Mouse (Mus musculus): ENCODE data around the gene Orc1. TPM values are rescaled to one million over a fixed set of nuclear protein-coding genes. Genes with fewer than 3 reads are reported as not detected.

Orc1 gene
- 9.0 and 9.3 TPM in 2 replicates for polyA plus RNA-seq (2014; fragmentation: Nextera tagmentation; extraction: Ambion mirVana)

- peak within 1 kb of the TSS; percentile 91 for H3K4me3 ChIP-seq (ENCODE audit: low read depth, low read length)
- H3K27me3 ChIP-seq (ENCODE audit: control insufficient read depth, insufficient read depth, low read length): no peaks in the 10 kb centered on the region
- peaks cover 10% of the 10 kb centered on the region; the same call in 1 of the 2 replicates for H3K36me3 ChIP-seq (ENCODE audit: control insufficient read depth, insufficient read depth, low read length)
- peak within 1 kb of the TSS; percentile 77 for H3K27ac ChIP-seq (ENCODE audit: low read depth, low read length)
- no peaks in the 10 kb centered on the region for H3K9me3 ChIP-seq (replicated peaks; ENCODE audit: control insufficient read depth, low read length)
- ATAC-seq (replicated peaks; ENCODE audit: insufficient number of reproducible peaks, low FRiP score, low TSS enrichment): peak; percentile 94
- under 1% methylated on average over 64 of the region's 64 CpGs for WGBS (ENCODE audit: insufficient replicate concordance)
- peak within 1 kb of the TSS; percentile 86 for H3K9ac ChIP-seq (ENCODE audit: low read depth, low read length)
- peak within 1 kb of the TSS; percentile 87 for H3K4me2 ChIP-seq
- H3K4me1 ChIP-seq (ENCODE audit: control insufficient read depth, insufficient read depth, low read length): peaks cover 8% of the 10 kb centered on the region; the same call in 1 of the 2 replicates
Observed at GRCm38 (mm10) chr4:108578840-108579742, at the start of gene Orc1, which contains the start of gene Prpf38a. TSS of gene Orc1 (plus strand) at chr4:108579423. TSS of gene Prpf38a (minus strand) at chr4:108579336.

- H3K9ac ChIP-seq (ENCODE audit: low read depth, low read length): no peak overlapping the region
- peaks cover 3% of the 10 kb centered on the region; the same call in 1 of the 2 replicates for H3K36me3 ChIP-seq (ENCODE audit: control insufficient read depth, insufficient read depth, low read length)
- ATAC-seq (replicated peaks; ENCODE audit: insufficient number of reproducible peaks, low FRiP score, low TSS enrichment): no peak
- H3K4me3 ChIP-seq (ENCODE audit: low read depth, low read length): no peak overlapping the region
- no peak overlapping the region for H3K27ac ChIP-seq (ENCODE audit: low read depth, low read length)
- no peaks in the 10 kb centered on the region for H3K27me3 ChIP-seq (ENCODE audit: control insufficient read depth, insufficient read depth, low read length)
- no peaks in the 10 kb centered on the region for H3K9me3 ChIP-seq (replicated peaks; ENCODE audit: control insufficient read depth, low read length)
- no peak overlapping the region for H3K4me2 ChIP-seq
- WGBS (ENCODE audit: insufficient replicate concordance): 92% methylated on average over 2 of the region's 2 CpGs
- H3K4me1 ChIP-seq (ENCODE audit: control insufficient read depth, insufficient read depth, low read length): no peaks in the 10 kb centered on the region
Observed at GRCm38 (mm10) chr4:108539701-108540100, 39.5 kb upstream of the Orc1 start.

- no peaks in the 10 kb centered on the region for H3K4me1 ChIP-seq (ENCODE audit: control insufficient read depth, insufficient read depth, low read length)
- peaks cover 30% of the 10 kb centered on the region for H3K36me3 ChIP-seq (ENCODE audit: control insufficient read depth, insufficient read depth, low read length)
- H3K27ac ChIP-seq (ENCODE audit: low read depth, low read length): no peak overlapping the region
- no peaks in the 10 kb centered on the region for H3K27me3 ChIP-seq (ENCODE audit: control insufficient read depth, insufficient read depth, low read length)
- no peak for ATAC-seq (replicated peaks; ENCODE audit: insufficient number of reproducible peaks, low FRiP score, low TSS enrichment)
- H3K4me3 ChIP-seq (ENCODE audit: low read depth, low read length): no peak overlapping the region
- no peak overlapping the region for H3K4me2 ChIP-seq
- WGBS (ENCODE audit: insufficient replicate concordance): 93% methylated on average over 1 of the region's 1 CpGs
- H3K9me3 ChIP-seq (replicated peaks; ENCODE audit: control insufficient read depth, low read length): no peaks in the 10 kb centered on the region
- H3K9ac ChIP-seq (ENCODE audit: low read depth, low read length): no peak overlapping the region
Observed at GRCm38 (mm10) chr4:108565026-108565425, 14.2 kb upstream of the Orc1 start.

- Histone ChIP-seq H3K27me3 (ENCODE audit: control insufficient read depth, insufficient read depth, low read length) (no peaks in the 10 kb centered on the region), H3K9ac (ENCODE audit: low read depth, low read length) (no peak overlapping the region), H3K9me3 (replicated peaks; ENCODE audit: control insufficient read depth, low read length) (no peaks in the 10 kb centered on the region), H3K4me1 (ENCODE audit: control insufficient read depth, insufficient read depth, low read length) (peaks cover under 1% of the 10 kb centered on the region; the same call in 1 of the 2 replicates), H3K4me2 (no peak overlapping the region), H3K27ac (ENCODE audit: low read depth, low read length) (no peak overlapping the region), H3K4me3 (ENCODE audit: low read depth, low read length) (no peak overlapping the region), H3K36me3 (ENCODE audit: control insufficient read depth, insufficient read depth, low read length) (peaks cover 29% of the 10 kb centered on the region)
- WGBS (ENCODE audit: insufficient replicate concordance): 92% methylated on average over 3 of the region's 3 CpGs
- no peak for ATAC-seq (replicated peaks; ENCODE audit: insufficient number of reproducible peaks, low FRiP score, low TSS enrichment)
Observed at GRCm38 (mm10) chr4:108572644-108573043, 6.6 kb upstream of the Orc1 start.

- ATAC-seq (replicated peaks; ENCODE audit: insufficient number of reproducible peaks, low FRiP score, low TSS enrichment): no peak
- Histone ChIP-seq H3K9me3 (replicated peaks; ENCODE audit: control insufficient read depth, low read length) (no peaks in the 10 kb centered on the region), H3K9ac (ENCODE audit: low read depth, low read length) (peak overlapping the region; percentile 86), H3K4me3 (ENCODE audit: low read depth, low read length) (peak overlapping the region; percentile 91), H3K4me1 (ENCODE audit: control insufficient read depth, insufficient read depth, low read length) (peaks cover 8% of the 10 kb centered on the region; the same call in 1 of the 2 replicates), H3K27me3 (ENCODE audit: control insufficient read depth, insufficient read depth, low read length) (no peaks in the 10 kb centered on the region), H3K27ac (ENCODE audit: low read depth, low read length) (peak overlapping the region; percentile 77), H3K4me2 (peak overlapping the region; percentile 87), H3K36me3 (ENCODE audit: control insufficient read depth, insufficient read depth, low read length) (peaks cover 7% of the 10 kb centered on the region; the same call in 1 of the 2 replicates)
- WGBS (ENCODE audit: insufficient replicate concordance): under 1% methylated on average over 16 of the region's 16 CpGs
Observed at GRCm38 (mm10) chr4:108579743-108580411, 654 bp downstream of the Orc1 start.

- H3K27ac ChIP-seq (ENCODE audit: low read depth, low read length): no peak overlapping the region
- H3K4me1 ChIP-seq (ENCODE audit: control insufficient read depth, insufficient read depth, low read length): no peaks in the 10 kb centered on the region
- no peaks in the 10 kb centered on the region for H3K9me3 ChIP-seq (replicated peaks; ENCODE audit: control insufficient read depth, low read length)
- 82% methylated on average over 2 of the region's 2 CpGs for WGBS (ENCODE audit: insufficient replicate concordance)
- peaks cover 3% of the 10 kb centered on the region; the same call in 1 of the 2 replicates for H3K36me3 ChIP-seq (ENCODE audit: control insufficient read depth, insufficient read depth, low read length)
- no peaks in the 10 kb centered on the region for H3K27me3 ChIP-seq (ENCODE audit: control insufficient read depth, insufficient read depth, low read length)
- no peak overlapping the region for H3K4me2 ChIP-seq
- ATAC-seq (replicated peaks; ENCODE audit: insufficient number of reproducible peaks, low FRiP score, low TSS enrichment): no peak
- H3K9ac ChIP-seq (ENCODE audit: low read depth, low read length): no peak overlapping the region
- no peak overlapping the region for H3K4me3 ChIP-seq (ENCODE audit: low read depth, low read length)
Observed at GRCm38 (mm10) chr4:108593376-108593775, 14.2 kb downstream of the Orc1 start.

- ATAC-seq (replicated peaks; ENCODE audit: insufficient number of reproducible peaks, low FRiP score, low TSS enrichment): no peak
- Histone ChIP-seq H3K4me2 (no peak overlapping the region), H3K9ac (ENCODE audit: low read depth, low read length) (no peak overlapping the region), H3K27me3 (ENCODE audit: control insufficient read depth, insufficient read depth, low read length) (no peaks in the 10 kb centered on the region), H3K27ac (ENCODE audit: low read depth, low read length) (no peak overlapping the region), H3K4me3 (ENCODE audit: low read depth, low read length) (no peak overlapping the region), H3K4me1 (ENCODE audit: control insufficient read depth, insufficient read depth, low read length) (no peaks in the 10 kb centered on the region), H3K36me3 (ENCODE audit: control insufficient read depth, insufficient read depth, low read length) (peaks cover 9% of the 10 kb centered on the region), H3K9me3 (replicated peaks; ENCODE audit: control insufficient read depth, low read length) (no peaks in the 10 kb centered on the region)
- 85% methylated on average over 1 of the region's 1 CpGs for WGBS (ENCODE audit: insufficient replicate concordance)
Observed at GRCm38 (mm10) chr4:108595785-108596184, 16.6 kb downstream of the Orc1 start.

GRCm38 (mm10) chr4:108598306-108598705 lies 19.1 kb downstream of the Orc1 start:
- Histone ChIP-seq H3K27me3 (ENCODE audit: control insufficient read depth, insufficient read depth, low read length) (no peaks in the 10 kb centered on the region), H3K4me1 (ENCODE audit: control insufficient read depth, insufficient read depth, low read length) (no peaks in the 10 kb centered on the region), H3K4me3 (ENCODE audit: low read depth, low read length) (no peak overlapping the region), H3K9me3 (replicated peaks; ENCODE audit: control insufficient read depth, low read length) (no peaks in the 10 kb centered on the region), H3K36me3 (ENCODE audit: control insufficient read depth, insufficient read depth, low read length) (peaks cover 21% of the 10 kb centered on the region), H3K4me2 (no peak overlapping the region), H3K27ac (ENCODE audit: low read depth, low read length) (no peak overlapping the region), H3K9ac (ENCODE audit: low read depth, low read length) (no peak overlapping the region)
- WGBS (ENCODE audit: insufficient replicate concordance): 85% methylated on average over 4 of the region's 4 CpGs
- no peak for ATAC-seq (replicated peaks; ENCODE audit: insufficient number of reproducible peaks, low FRiP score, low TSS enrichment)

Measured in heart, embryonic 11.5 days (tissue).